Mouse (Mus musculus) adrenal gland, postnatal 14 days (tissue): ENCODE results near the gene Zyg11b. TPM values are rescaled to one million over a fixed set of nuclear protein-coding genes. Genes with fewer than 3 reads are reported as not detected.

ENCODE experiments used
- DNase-seq: peaks from one replicate; pipeline ENCODE4 v3.0.0; 2021; ENCODE audit warnings: mixed read lengths
- total RNA-seq: library from RNA; stranded (reverse); gene quantifications from 2 replicates; pipeline ENCODE4 v1.2.3, GENCODE M21; 2021

The Zyg11b gene
- total RNA-seq, 1 experiment from 2014 or later: 32.6 TPM

GRCm38 (mm10) chr4:108192821-108193323, 108.0 kb downstream of the Zyg11b start:
- DNase-seq: no peak

GRCm38 (mm10) chr4:108182278-108182677, 118.6 kb downstream of the Zyg11b start:
- DNase-seq: no peak

Other genes starting within 250 kb of the Zyg11b start
- gene Podn, start 204.7 kb downstream of the Zyg11b start, total RNA-seq: 8.1 and 8.2 TPM in 2 replicates
- gene Scp2, start 156.1 kb downstream of the Zyg11b start, total RNA-seq: 339 and 479 TPM in 2 replicates
- 19.3 and 32.0 TPM in 2 replicates for gene Echdc2, start 135.7 kb downstream of the Zyg11b start, total RNA-seq
- 0.79 and 1.4 TPM in 2 replicates for gene Zyg11a, start 83.0 kb downstream of the Zyg11b start, total RNA-seq
- 60.8 and 61.3 TPM in 2 replicates for gene Coa7, start 27.0 kb upstream of the Zyg11b start, total RNA-seq
- 4.2 and 5.5 TPM in 2 replicates for gene Shisal2a, start 82.3 kb upstream of the Zyg11b start, total RNA-seq
- gene Gpx7, start 105.9 kb upstream of the Zyg11b start, total RNA-seq: 13.6 and 13.9 TPM in 2 replicates
- gene Tut4, start 158.3 kb upstream of the Zyg11b start, total RNA-seq: 43.4 and 51.2 TPM in 2 replicates